In the genomic region with DNA sequence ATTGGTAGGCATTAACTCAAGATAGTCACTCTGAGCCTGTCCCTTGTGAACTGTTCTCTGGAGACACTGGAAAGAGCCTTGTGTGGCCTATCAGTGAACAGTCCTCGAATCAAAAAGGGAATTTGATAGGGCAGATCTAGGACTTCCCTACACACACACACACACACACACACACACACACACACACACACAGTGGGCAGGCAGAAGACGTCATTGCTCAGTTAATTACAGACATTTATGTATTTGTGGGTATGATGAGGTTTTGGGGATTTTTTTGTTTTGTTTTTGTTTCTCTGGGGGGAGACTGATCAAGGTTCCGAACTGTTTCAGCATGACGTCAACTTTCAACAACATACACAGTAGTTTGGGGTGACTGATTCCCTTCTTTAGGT, we compare ENCODE assay signal across 9 mouse cellular contexts. TPM values are rescaled to one million over a fixed set of nuclear protein-coding genes. Genes with fewer than 3 reads are reported as not detected.
DNase-seq lines count a peak whose midpoint lies in the region; ATAC-seq lines count a peak whose summit lies in the region.
"Had no signal": no experiment of that assay in that cellular context is flagged by ENCODE, and none has a peak within 500 bp of the region (broad histone marks: within the 10 kb centered on the region; RNA-seq: fewer than 3 reads in every experiment).

No protein-coding gene starts in this region.

- H3K4me1 ChIP-seq in lung, embryonic 15.5 days = peaks cover 30% of the 10 kb centered on the region
- peaks cover 44% of the 10 kb centered on the region for H3K4me1 ChIP-seq in forebrain, embryonic 10.5 days
- H3K4me1 ChIP-seq in limb, embryonic 15.5 days = peaks cover 38% of the 10 kb centered on the region

- H3K4me3 ChIP-seq in lung, embryonic 15.5 days = peak overlapping the region; percentile 69
- H3K4me3 ChIP-seq in forebrain, embryonic 10.5 days = peak overlapping the region; percentile 81
- H3K4me3 ChIP-seq in limb, embryonic 15.5 days = peak overlapping the region; percentile 74

- ATAC-seq in lung, embryonic 15.5 days (ENCODE audit: borderline replicate concordance, extremely low read depth, low FRiP score, low TSS enrichment) = no peak
- no peak for ATAC-seq in limb, embryonic 15.5 days (ENCODE audit: insufficient number of reproducible peaks, low FRiP score, low TSS enrichment, low read depth)

- H3K27me3 ChIP-seq in lung, embryonic 15.5 days = no peaks in the 10 kb centered on the region
- peaks cover 44% of the 10 kb centered on the region for H3K27me3 ChIP-seq in forebrain, embryonic 10.5 days (ENCODE audit: poor library complexity, severe bottlenecking)
- no peaks in the 10 kb centered on the region for H3K27me3 ChIP-seq in limb, embryonic 15.5 days
- no peaks in the 10 kb centered on the region; the same call in 1 of the 2 replicates for H3K27me3 ChIP-seq in splenic B cell, adult 2 months (ENCODE audit: control insufficient read depth, insufficient read depth, low read length, poor library complexity, severe bottlenecking)

- DNase-seq in lung, postnatal 4 days = no peak
- DNase-seq in forebrain, embryonic 10.5 days (ENCODE audit: extremely low spot score, low spot score) = no peak
- peak; percentile 57 for DNase-seq in splenic B cell, adult 2 months (ENCODE audit: low read depth, low spot score)
- DNase-seq in urinary bladder, postnatal 36 days (ENCODE audit: low spot score in 2 of 2) = no peak
- no peak for DNase-seq in right cerebral cortex, adult 2 months (ENCODE audit: low spot score in 2 of 2)
- no peak for DNase-seq in gastrocnemius, postnatal 10 days

- H3K27ac ChIP-seq in lung, embryonic 15.5 days = 0 out of 2 replicates have a peak overlapping the region, but pooled peaks have one; percentile 51
- H3K27ac ChIP-seq in forebrain, embryonic 10.5 days = peak overlapping the region; percentile 94; the same call in 1 of the 2 replicates
- H3K27ac ChIP-seq in limb, embryonic 15.5 days = no peak overlapping the region
- H3K27ac ChIP-seq: macrophage had no signal

- WGBS in lung, embryonic 15.5 days = 63% methylated on average over 4 of the region's 4 CpGs
- WGBS in forebrain, embryonic 10.5 days = 91% methylated on average over 4 of the region's 4 CpGs
- WGBS in limb, embryonic 15.5 days = 69% methylated on average over 4 of the region's 4 CpGs

- no peaks in the 10 kb centered on the region for H3K9me3 ChIP-seq in lung, embryonic 15.5 days
- H3K9me3 ChIP-seq in forebrain, embryonic 10.5 days = no peaks in the 10 kb centered on the region
- H3K9me3 ChIP-seq in limb, embryonic 15.5 days = no peaks in the 10 kb centered on the region

- no peaks in the 10 kb centered on the region for H3K36me3 ChIP-seq in lung, embryonic 15.5 days
- H3K36me3 ChIP-seq in forebrain, embryonic 10.5 days (replicated peaks) = 0 out of 2 replicates have a peak, but pooled peaks cover 4% of the 10 kb centered on the region
- no peaks in the 10 kb centered on the region for H3K36me3 ChIP-seq in limb, embryonic 15.5 days
- no peaks in the 10 kb centered on the region for H3K36me3 ChIP-seq in splenic B cell, adult 2 months (ENCODE audit: control insufficient read depth, insufficient read depth, low read length, poor library complexity, severe bottlenecking)

- H3K9ac ChIP-seq in lung, embryonic 15.5 days = peak overlapping the region; percentile 57
- no peak overlapping the region for H3K9ac ChIP-seq in limb, embryonic 15.5 days

- peak overlapping the region; percentile 97 for H3K4me2 ChIP-seq in lung, embryonic 15.5 days
- H3K4me2 ChIP-seq in limb, embryonic 15.5 days = peak overlapping the region; percentile 97

RNA-seq across cellular contexts. Expression of a gene that starts 0.8 kb away (rescaled TPM):
- 11.1 and 11.4 TPM in 2 replicates for polyA plus RNA-seq in lung, embryonic 15.5 days (2015; fragmentation: Nextera tagmentation; extraction: Ambion mirVana)
- polyA plus RNA-seq in forebrain, embryonic 10.5 days (2016; fragmentation: Nextera tagmentation; extraction: Ambion mirVana) = 5.5 and 5.7 TPM in 2 replicates
- 9.9 and 12.3 TPM in 2 replicates for polyA plus RNA-seq in limb, embryonic 15.5 days (2015; fragmentation: Nextera tagmentation; extraction: Ambion mirVana)
- total RNA-seq in gastrocnemius, postnatal 10 days (2021) = 10 to 100 TPM; 43.1 to 43.3 TPM

RNA-seq across cellular contexts. Expression of a gene that starts 20.3 kb away (rescaled TPM):
- 37.2 and 41.7 TPM in 2 replicates for polyA plus RNA-seq in lung, embryonic 15.5 days (2015; fragmentation: Nextera tagmentation; extraction: Ambion mirVana)
- 31.6 and 33.1 TPM in 2 replicates for polyA plus RNA-seq in forebrain, embryonic 10.5 days (2016; fragmentation: Nextera tagmentation; extraction: Ambion mirVana)
- polyA plus RNA-seq in limb, embryonic 15.5 days (2015; fragmentation: Nextera tagmentation; extraction: Ambion mirVana) = 25.9 and 26.6 TPM in 2 replicates
- 10 to 100 TPM; 48.1 to 54.4 TPM for total RNA-seq in gastrocnemius, postnatal 10 days (2021)

RNA-seq across cellular contexts. Expression of a gene that starts 52.4 kb away (rescaled TPM):
- 0.08 TPM in 1 of 2 replicates, not detected in the other for polyA plus RNA-seq in lung, embryonic 15.5 days (2015; fragmentation: Nextera tagmentation; extraction: Ambion mirVana)
- 0.16 and 0.24 TPM in 2 replicates for polyA plus RNA-seq in forebrain, embryonic 10.5 days (2016; fragmentation: Nextera tagmentation; extraction: Ambion mirVana)
- 0.09 and 0.15 TPM in 2 replicates for polyA plus RNA-seq in limb, embryonic 15.5 days (2015; fragmentation: Nextera tagmentation; extraction: Ambion mirVana)
- not detected for total RNA-seq in gastrocnemius, postnatal 10 days (2021)
- polyA plus RNA-seq: macrophage had no signal
